Mouse (Mus musculus) lung, adult 2 months (tissue): ENCODE measurements around the gene Sbp.

Experiments used
- CTCF ChIP-seq: fragments of 200-500 bp; IDR thresholded peaks from 2 replicates; pipeline ENCODE4 v1.5.1; 2011; ENCODE audit warnings: mild to moderate bottlenecking, low read length, control low read depth; ENCODE audit not compliant: insufficient read depth
- POLR2A ChIP-seq: fragments of 200-500 bp; IDR thresholded peaks from 2 replicates; pipeline ENCODE4 v1.6.1; 2011; ENCODE audit warnings: low read depth, mild to moderate bottlenecking, control low read depth, low read length, borderline replicate concordance; ENCODE audit errors: extremely low read depth

DNA sequence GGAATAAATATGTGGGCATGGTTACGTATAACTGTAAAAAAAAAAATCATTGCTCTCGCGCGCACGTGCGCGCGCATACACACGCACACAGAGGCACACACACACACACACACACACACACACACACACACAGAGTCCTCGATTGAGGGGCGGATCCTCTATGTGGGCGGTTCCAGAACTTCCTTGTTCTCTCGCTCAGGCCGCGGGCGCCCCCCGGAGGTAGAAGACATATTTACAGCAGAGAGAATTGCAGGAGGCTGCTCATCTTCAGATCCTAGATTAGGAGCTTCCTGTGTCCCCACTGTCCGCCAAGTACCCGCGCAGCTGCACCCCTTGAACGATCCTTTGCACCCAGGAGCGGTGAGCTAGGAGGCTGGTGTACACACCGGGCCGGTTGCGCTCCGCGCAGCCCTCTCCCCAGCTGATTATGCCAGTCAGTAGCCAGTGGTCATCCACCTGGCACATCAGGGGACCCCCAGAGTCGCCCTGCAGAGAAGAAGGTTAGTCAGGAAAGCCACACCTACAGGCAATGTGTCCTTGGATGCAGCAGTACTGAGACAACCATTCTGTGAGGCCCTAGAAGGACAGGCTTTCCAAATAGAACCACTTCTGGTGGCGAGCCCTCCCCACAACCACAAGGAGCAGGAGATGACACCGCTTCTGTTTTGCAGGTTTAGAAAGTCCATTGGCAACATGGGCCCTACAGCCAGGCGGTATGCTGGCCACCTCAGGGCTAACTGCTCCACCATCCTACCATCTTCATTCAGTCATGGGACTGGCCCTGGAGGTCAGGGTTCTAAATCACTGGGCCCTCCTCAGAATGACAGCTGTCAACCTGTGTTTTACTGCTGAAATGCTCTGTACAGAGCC, 52.3 kb downstream of the Sbp start:
- TF ChIP-seq CTCF (peak; percentile 55), POLR2A (no peak)
